Mouse (Mus musculus) mesoderm, embryonic 11.5 days (tissue): ENCODE data around the gene Fxyd6.
A peak's percentile ranks its signal among the peaks of the same experiment; 100 is the strongest.

Source experiments
- DNase-seq: peaks from one replicate; pipeline ENCODE4 v3.0.0-alpha.2; 2012; ENCODE audit warnings: low read depth, low spot score

Fxyd6 gene

GRCm38 (mm10) chr9:45370117-45370561, at the start of gene Fxyd6:
TSS of gene Fxyd6 (plus strand) at chr9:45370185.
- peak; percentile 76 for DNase-seq

- no peak for DNase-seq
These were observed 48.5 kb upstream of the Fxyd6 start for GRCm38 (mm10) chr9:45321465-45321864.

GRCm38 (mm10) chr9:45321946-45322430, 48.0 kb upstream of the Fxyd6 start:
- no peak for DNase-seq

- no peak for DNase-seq
These were observed 43.6 kb upstream of the Fxyd6 start for GRCm38 (mm10) chr9:45326390-45326789.

GRCm38 (mm10) chr9:45328263-45328662, 41.7 kb upstream of the Fxyd6 start:
- DNase-seq = no peak

GRCm38 (mm10) chr9:45329577-45329976, 40.4 kb upstream of the Fxyd6 start:
- no peak for DNase-seq

GRCm38 (mm10) chr9:45337406-45337805, 32.6 kb upstream of the Fxyd6 start:
- DNase-seq = no peak

GRCm38 (mm10) chr9:45343066-45343465, 26.9 kb upstream of the Fxyd6 start:
- DNase-seq = no peak

- DNase-seq = peak; percentile 50
These were observed 24.5 kb upstream of the Fxyd6 start for GRCm38 (mm10) chr9:45345516-45345915.

- DNase-seq = no peak
These were observed 23.7 kb upstream of the Fxyd6 start for GRCm38 (mm10) chr9:45346276-45346675.

- no peak for DNase-seq
These were observed 21.4 kb upstream of the Fxyd6 start for GRCm38 (mm10) chr9:45348560-45348959.

GRCm38 (mm10) chr9:45349181-45349580, 20.8 kb upstream of the Fxyd6 start:
- no peak for DNase-seq

- DNase-seq = no peak
These were observed 20.1 kb upstream of the Fxyd6 start for GRCm38 (mm10) chr9:45349851-45350250.

- DNase-seq = no peak
These were observed 14.8 kb upstream of the Fxyd6 start for GRCm38 (mm10) chr9:45355192-45355591.

GRCm38 (mm10) chr9:45358356-45358755, 11.6 kb upstream of the Fxyd6 start:
- peak; percentile 58 for DNase-seq

GRCm38 (mm10) chr9:45362051-45362461, 7.9 kb upstream of the Fxyd6 start:
- no peak for DNase-seq

- DNase-seq = no peak
These were observed 6.3 kb upstream of the Fxyd6 start for GRCm38 (mm10) chr9:45363639-45364214.

- DNase-seq = no peak
These were observed 2.3 kb upstream of the Fxyd6 start for GRCm38 (mm10) chr9:45367716-45368115.

- DNase-seq = no peak
These were observed 1.6 kb upstream of the Fxyd6 start for GRCm38 (mm10) chr9:45368341-45368901.

GRCm38 (mm10) chr9:45370616-45371336, 791 bp downstream of the Fxyd6 start:
- DNase-seq = peak; percentile 43

GRCm38 (mm10) chr9:45371337-45371707, 1.3 kb downstream of the Fxyd6 start:
- peak; percentile 67 for DNase-seq

GRCm38 (mm10) chr9:45373896-45374295, 3.9 kb downstream of the Fxyd6 start:
- DNase-seq = no peak

GRCm38 (mm10) chr9:45374988-45375502, 5.1 kb downstream of the Fxyd6 start:
- no peak for DNase-seq
